Mouse (Mus musculus) midbrain, embryonic 12.5 days (tissue): ENCODE measurements around the gene Acss2. TPM values are rescaled to one million over a fixed set of nuclear protein-coding genes. Genes with fewer than 3 reads are reported as not detected.

Source experiments
- ATAC-seq: fragments of 200-750 bp; cut with Nextera tagmentation; 2 replicates; pipeline ENCODE4 v1.8.0; 2017; ENCODE audit warnings: low read depth, moderate TSS enrichment, moderate library complexity; ENCODE audit not compliant: low FRiP score
- H3K27ac ChIP-seq: fragments of 300-500 bp; sonication (generic); replicated peaks from 2 replicates; pipeline ENCODE4 v1.5.1; 2016; ENCODE audit warnings: mild to moderate bottlenecking
- H3K27me3 ChIP-seq: fragments of 300-500 bp; sonication (generic); 2 replicates; pipeline ENCODE4 v1.6.1; 2016; ENCODE audit warnings: mild to moderate bottlenecking
- H3K36me3 ChIP-seq: fragments of 300-500 bp; sonication (generic); 2 replicates; pipeline ENCODE4 v1.6.1; 2016
- H3K4me1 ChIP-seq: fragments of 300-500 bp; sonication (generic); 2 replicates; pipeline ENCODE4 v1.6.1; 2016
- H3K4me2 ChIP-seq: fragments of 300-500 bp; sonication (generic); replicated peaks from 2 replicates; pipeline ENCODE4 v1.6.1; 2016; ENCODE audit warnings: mild to moderate bottlenecking, moderate library complexity
- H3K4me3 ChIP-seq: fragments of 300-500 bp; sonication (generic); 2 replicates; pipeline ENCODE4 v1.5.1; 2016; ENCODE audit warnings: mild to moderate bottlenecking
- H3K9ac ChIP-seq: fragments of 300-500 bp; sonication (generic); replicated peaks from 2 replicates; pipeline ENCODE4 v1.6.1; 2016; ENCODE audit warnings: mild to moderate bottlenecking, moderate library complexity
- H3K9me3 ChIP-seq: fragments of 300-500 bp; sonication (generic); 2 replicates; pipeline ENCODE4 v1.6.1; 2016; ENCODE audit warnings: mild to moderate bottlenecking
- WGBS: fragments of 180-500 bp; shearing (Covaris S2); methylation state at CpG from one replicate; pipeline ENCODE4 v1.1.7; 2016; 5-methylcytosine and 5-hydroxymethylcytosine counted together
- polyA plus RNA-seq: library from polyadenylated mRNA; unstranded; fragments of >200 nt; fragmentation: Nextera tagmentation; extraction: Ambion mirVana; gene quantifications from 2 replicates; pipeline ENCODE4 v1.2.1, GENCODE M21; 2016

The Acss2 gene
- polyA plus RNA-seq, 1 experiment from 2014 or later = 25.9 TPM

DNA sequence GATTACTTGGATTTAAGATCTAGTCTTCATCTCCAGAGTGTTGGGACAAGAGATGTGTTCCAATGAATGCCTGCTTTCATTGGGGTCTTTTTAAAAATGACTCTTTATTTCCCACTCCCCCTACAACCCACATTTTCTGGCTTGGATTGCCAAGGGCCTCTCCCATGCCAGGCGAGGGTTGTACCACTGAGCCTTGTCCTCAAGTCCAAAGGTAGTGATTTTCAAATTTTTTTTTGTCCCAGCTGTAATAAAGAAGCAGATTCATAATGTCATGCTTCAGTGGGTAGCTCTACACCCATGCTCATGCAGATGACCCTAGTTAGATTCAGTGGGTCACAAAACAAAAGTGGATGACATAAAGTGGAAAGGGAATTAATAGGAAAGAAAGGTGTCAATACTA, 29.2 kb downstream of the Acss2 start:
- Histone ChIP-seq H3K27me3 (no peaks in the 10 kb centered on the region), H3K4me3 (no peak overlapping the region), H3K9me3 (no peaks in the 10 kb centered on the region), H3K4me1 (no peaks in the 10 kb centered on the region), H3K27ac (no peak overlapping the region), H3K4me2 (no peak overlapping the region), H3K36me3 (no peaks in the 10 kb centered on the region), H3K9ac (no peak overlapping the region)
- ATAC-seq = no peak
- 78% methylated on average over 1 of the region's 1 CpGs for WGBS

DNA sequence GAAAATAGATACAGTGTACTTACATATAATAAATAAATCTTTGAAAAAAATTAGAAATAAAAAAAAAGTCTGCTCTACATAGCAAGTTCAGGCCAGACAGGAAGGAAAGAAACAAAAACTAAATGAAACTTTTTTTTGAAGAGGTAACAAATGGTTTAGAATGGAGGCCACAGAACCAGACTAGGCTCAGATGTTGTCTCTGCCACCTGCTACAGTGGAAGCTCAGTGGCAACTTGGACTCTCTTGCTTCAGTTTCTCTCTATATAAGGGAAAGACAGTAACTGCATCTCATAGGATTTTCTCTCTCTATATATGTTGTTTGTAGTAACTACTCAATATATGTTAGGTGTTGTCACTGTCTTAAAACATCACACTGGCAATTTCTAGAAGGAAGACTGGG, 34.6 kb downstream of the Acss2 start:
- Histone ChIP-seq H3K4me3 (no peak overlapping the region), H3K4me1 (no peaks in the 10 kb centered on the region), H3K9me3 (no peaks in the 10 kb centered on the region), H3K4me2 (no peak overlapping the region), H3K36me3 (no peaks in the 10 kb centered on the region), H3K27ac (no peak overlapping the region), H3K27me3 (no peaks in the 10 kb centered on the region), H3K9ac (no peak overlapping the region)
- ATAC-seq = no peak

DNA sequence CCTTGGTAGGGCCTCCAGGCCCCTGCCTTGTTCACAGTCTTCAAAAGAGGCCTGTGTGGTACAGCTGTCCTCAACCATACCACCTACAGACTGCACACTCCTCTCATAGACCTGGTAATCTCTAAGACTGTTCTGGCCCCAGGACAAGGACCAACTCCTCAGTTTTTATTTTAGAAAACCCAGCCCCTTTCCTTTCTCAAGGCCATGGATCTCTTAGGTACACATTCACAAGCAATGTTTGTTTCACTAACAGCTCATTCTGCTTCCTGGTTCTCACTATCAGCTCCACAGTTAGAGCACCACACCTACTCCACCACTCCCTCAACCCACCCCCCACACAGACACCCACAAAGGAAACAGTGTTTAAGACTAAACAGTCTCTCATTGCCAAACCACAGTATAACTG, 35.2 kb downstream of the Acss2 start:
- Histone ChIP-seq H3K9ac (no peak overlapping the region), H3K27ac (no peak overlapping the region), H3K4me1 (no peaks in the 10 kb centered on the region), H3K4me3 (no peak overlapping the region), H3K9me3 (no peaks in the 10 kb centered on the region), H3K4me2 (no peak overlapping the region), H3K36me3 (no peaks in the 10 kb centered on the region), H3K27me3 (no peaks in the 10 kb centered on the region)
- ATAC-seq = no peak

DNA sequence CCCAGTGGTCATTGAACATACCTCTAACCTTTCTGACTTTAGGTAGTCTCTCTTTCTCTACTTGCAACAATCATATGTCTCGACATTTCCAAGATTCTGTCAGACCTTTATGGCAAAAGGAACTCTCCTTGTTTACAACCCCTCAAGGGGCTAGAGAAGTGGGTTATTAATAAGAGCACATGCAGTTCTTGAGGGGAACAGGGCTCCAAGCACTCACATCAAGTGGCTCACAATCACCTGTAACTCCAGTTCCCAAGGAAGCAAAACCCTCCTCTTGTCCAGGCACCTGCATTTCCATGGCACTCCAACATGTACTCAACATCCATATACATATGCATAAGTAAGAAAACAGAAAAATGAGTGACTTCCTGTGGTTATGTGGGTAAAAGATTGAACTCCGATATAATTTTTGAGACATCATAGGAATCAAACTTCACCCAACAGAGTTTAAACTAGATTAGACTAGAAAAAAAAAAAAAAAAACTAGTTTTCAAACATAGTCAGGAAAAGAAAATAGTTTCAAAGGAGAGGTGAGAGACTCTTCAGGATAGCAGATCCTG, 36.8 kb downstream of the Acss2 start:
- Histone ChIP-seq H3K4me3 (no peak overlapping the region), H3K4me1 (no peaks in the 10 kb centered on the region), H3K9me3 (no peaks in the 10 kb centered on the region), H3K9ac (no peak overlapping the region), H3K27me3 (no peaks in the 10 kb centered on the region), H3K4me2 (no peak overlapping the region), H3K27ac (no peak overlapping the region), H3K36me3 (0 out of 2 replicates have a peak, but pooled peaks cover 10% of the 10 kb centered on the region)
- 91% methylated on average over 2 of the region's 2 CpGs for WGBS
- ATAC-seq = no peak

DNA sequence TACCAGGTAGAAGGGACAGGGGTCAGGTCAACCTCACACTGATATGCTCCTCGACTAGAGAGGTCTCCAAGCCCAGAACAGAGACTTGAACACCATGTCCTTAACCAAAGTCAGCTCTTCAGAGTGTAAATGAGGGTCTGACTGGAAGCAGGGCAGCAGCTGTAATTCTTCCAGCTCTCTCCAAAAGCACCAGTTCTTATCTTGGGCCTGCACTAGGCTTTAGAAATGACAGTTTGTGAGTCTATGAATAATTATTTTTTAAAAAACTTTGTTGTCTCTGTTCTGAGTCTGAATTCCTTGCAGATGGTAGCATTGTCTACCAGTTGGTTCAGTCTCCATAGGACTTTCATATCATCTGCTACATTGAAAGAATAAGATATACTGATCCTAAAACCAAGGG, 44.5 kb downstream of the Acss2 start:
- Histone ChIP-seq H3K4me2 (no peak overlapping the region), H3K4me1 (no peaks in the 10 kb centered on the region), H3K36me3 (0 out of 2 replicates have a peak, but pooled peaks cover 16% of the 10 kb centered on the region), H3K4me3 (no peak overlapping the region), H3K9me3 (no peaks in the 10 kb centered on the region), H3K9ac (no peak overlapping the region), H3K27ac (no peak overlapping the region), H3K27me3 (no peaks in the 10 kb centered on the region)
- 74% methylated on average over 1 of the region's 1 CpGs for WGBS
- ATAC-seq = no peak

GRCm38 (mm10) chr2:155562934-155563333, 45.2 kb downstream of the Acss2 start:
- H3K27me3 ChIP-seq = no peaks in the 10 kb centered on the region
- H3K4me2 ChIP-seq = no peak overlapping the region
- H3K36me3 ChIP-seq = 0 out of 2 replicates have a peak, but pooled peaks cover 16% of the 10 kb centered on the region
- no peak overlapping the region for H3K4me3 ChIP-seq
- no peaks in the 10 kb centered on the region for H3K9me3 ChIP-seq
- H3K4me1 ChIP-seq = no peaks in the 10 kb centered on the region
- WGBS = 85% methylated on average over 4 of the region's 4 CpGs
- no peak for ATAC-seq
- H3K9ac ChIP-seq = no peak overlapping the region
- no peak overlapping the region for H3K27ac ChIP-seq

DNA sequence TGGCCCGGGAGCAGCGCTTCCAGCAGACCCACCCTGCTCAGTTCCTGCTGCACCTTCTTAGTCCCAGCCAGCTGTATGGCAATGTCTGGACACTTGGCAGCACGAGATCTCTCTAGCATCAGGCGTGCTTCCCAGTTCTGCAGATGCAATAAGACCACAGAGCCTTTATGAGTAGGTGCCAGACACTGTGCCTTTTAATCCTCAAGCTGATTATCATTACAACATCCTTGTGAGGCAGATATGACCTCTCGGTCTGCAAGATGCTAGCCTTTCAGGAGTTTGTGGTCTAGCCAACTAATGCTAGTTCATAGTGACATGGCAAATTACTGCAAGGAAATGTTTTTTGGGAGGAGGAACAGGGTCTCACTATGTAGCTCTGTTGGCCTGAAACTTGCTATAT, 50.0 kb downstream of the Acss2 start:
- Histone ChIP-seq H3K4me2 (no peak overlapping the region), H3K36me3 (no peaks in the 10 kb centered on the region), H3K9ac (no peak overlapping the region), H3K4me3 (no peak overlapping the region), H3K9me3 (no peaks in the 10 kb centered on the region), H3K27me3 (no peaks in the 10 kb centered on the region), H3K27ac (no peak overlapping the region), H3K4me1 (peaks cover 11% of the 10 kb centered on the region; the same call in 1 of the 2 replicates)
- 92% methylated on average over 5 of the region's 5 CpGs for WGBS
- no peak for ATAC-seq

DNA sequence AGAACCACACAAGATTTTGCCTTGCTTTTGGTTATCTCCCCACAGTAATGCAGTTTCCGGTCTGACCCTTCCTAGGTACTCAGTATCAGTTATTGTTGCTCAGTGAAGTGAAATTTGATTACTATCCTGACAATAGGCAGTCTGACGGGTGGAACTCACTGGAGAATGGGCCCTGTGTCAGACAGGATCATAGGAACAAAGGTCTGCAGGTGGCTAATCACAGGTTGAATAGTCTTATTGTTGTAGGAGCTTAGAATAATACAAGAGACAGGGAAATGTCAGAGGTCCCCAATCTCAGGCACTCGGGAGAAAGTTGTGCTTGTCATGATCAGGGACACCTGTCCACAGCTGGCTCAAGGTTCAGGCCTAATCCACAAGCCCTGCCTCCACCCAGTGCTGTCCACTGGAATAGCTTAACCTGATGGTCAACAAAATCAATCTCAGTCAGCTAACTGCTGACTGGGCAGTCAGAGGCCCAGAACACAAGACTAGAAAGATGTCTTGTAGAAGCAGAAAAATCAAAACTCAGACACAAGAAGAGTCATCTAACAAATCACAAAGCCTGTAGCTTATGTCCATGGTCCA, 51.6 kb downstream of the Acss2 start:
- Histone ChIP-seq H3K4me2 (no peak overlapping the region), H3K9me3 (no peaks in the 10 kb centered on the region), H3K4me3 (no peak overlapping the region), H3K27ac (no peak overlapping the region), H3K27me3 (no peaks in the 10 kb centered on the region), H3K9ac (no peak overlapping the region), H3K4me1 (peaks cover 11% of the 10 kb centered on the region; the same call in 1 of the 2 replicates), H3K36me3 (no peaks in the 10 kb centered on the region)
- 13% methylated on average over 3 of the region's 3 CpGs for WGBS
- ATAC-seq = no peak

- no peak for ATAC-seq
- Histone ChIP-seq H3K4me2 (no peak overlapping the region), H3K27ac (no peak overlapping the region), H3K9ac (no peak overlapping the region), H3K27me3 (no peaks in the 10 kb centered on the region), H3K9me3 (no peaks in the 10 kb centered on the region), H3K4me3 (no peak overlapping the region), H3K4me1 (peaks cover 11% of the 10 kb centered on the region; the same call in 1 of the 2 replicates), H3K36me3 (no peaks in the 10 kb centered on the region)
- 96% methylated on average over 9 of the region's 9 CpGs for WGBS
Observed at GRCm38 (mm10) chr2:155573001-155573400, 55.3 kb downstream of the Acss2 start.

DNA sequence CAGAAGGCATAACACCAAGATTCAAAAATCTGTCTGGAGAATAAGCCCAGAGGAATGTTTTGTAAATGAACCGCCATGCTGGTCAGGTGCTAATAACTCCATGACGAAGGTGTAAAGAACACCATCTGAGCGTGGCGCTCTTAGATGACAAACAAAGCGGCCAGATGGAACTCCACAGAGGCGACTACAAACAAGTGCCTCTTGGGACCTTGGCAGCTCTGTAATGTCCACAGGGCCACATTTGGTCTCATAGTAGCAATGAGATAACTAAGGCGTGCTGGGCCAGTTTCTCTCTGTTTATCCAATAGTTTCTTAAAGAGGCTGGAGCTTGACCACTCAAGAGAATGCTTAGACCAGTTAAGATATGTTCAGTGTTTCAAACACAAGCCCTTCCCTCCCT, 56.2 kb downstream of the Acss2 start:
- Histone ChIP-seq H3K9ac (no peak overlapping the region), H3K27ac (no peak overlapping the region), H3K36me3 (no peaks in the 10 kb centered on the region), H3K4me1 (peaks cover 11% of the 10 kb centered on the region; the same call in 1 of the 2 replicates), H3K4me3 (no peak overlapping the region), H3K9me3 (no peaks in the 10 kb centered on the region), H3K4me2 (no peak overlapping the region), H3K27me3 (no peaks in the 10 kb centered on the region)
- WGBS = 92% methylated on average over 7 of the region's 7 CpGs
- no peak for ATAC-seq

GRCm38 (mm10) chr2:155574700-155575099, 57.0 kb downstream of the Acss2 start:
- Histone ChIP-seq H3K27ac (no peak overlapping the region), H3K9ac (no peak overlapping the region), H3K36me3 (no peaks in the 10 kb centered on the region), H3K9me3 (no peaks in the 10 kb centered on the region), H3K27me3 (no peaks in the 10 kb centered on the region), H3K4me3 (no peak overlapping the region), H3K4me1 (peaks cover 5% of the 10 kb centered on the region; the same call in 1 of the 2 replicates), H3K4me2 (no peak overlapping the region)
- ATAC-seq = no peak
- WGBS = 93% methylated on average over 4 of the region's 4 CpGs

DNA sequence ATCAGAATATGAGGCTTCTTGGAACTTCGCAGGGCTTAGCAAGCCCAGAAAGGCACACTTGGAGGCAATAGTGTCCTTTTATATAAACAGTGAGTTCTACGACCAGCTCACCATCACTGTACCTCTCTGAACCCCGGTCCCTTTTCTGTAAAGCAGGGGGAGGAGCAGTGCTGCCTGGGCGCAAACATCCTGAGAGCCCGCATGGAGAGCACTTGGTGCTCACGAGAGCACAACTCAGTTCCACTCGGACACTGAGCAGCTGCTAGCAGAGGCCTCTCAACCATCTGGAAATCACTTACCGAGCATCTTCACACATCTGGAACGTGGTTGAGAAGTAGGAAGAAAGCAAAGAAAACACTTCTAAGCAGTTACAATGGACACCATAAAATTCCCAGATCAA, 58.9 kb downstream of the Acss2 start:
- Histone ChIP-seq H3K9ac (no peak overlapping the region), H3K4me2 (no peak overlapping the region), H3K4me1 (no peaks in the 10 kb centered on the region), H3K27ac (no peak overlapping the region), H3K27me3 (no peaks in the 10 kb centered on the region), H3K36me3 (no peaks in the 10 kb centered on the region), H3K9me3 (no peaks in the 10 kb centered on the region), H3K4me3 (no peak overlapping the region)
- ATAC-seq = no peak
- WGBS = 87% methylated on average over 9 of the region's 9 CpGs

- ATAC-seq = no peak
- no peak overlapping the region for H3K4me3 ChIP-seq
- H3K36me3 ChIP-seq = no peaks in the 10 kb centered on the region
- H3K27ac ChIP-seq = no peak overlapping the region
- H3K4me2 ChIP-seq = no peak overlapping the region
- no peak overlapping the region for H3K9ac ChIP-seq
- no peaks in the 10 kb centered on the region for H3K9me3 ChIP-seq
- no peaks in the 10 kb centered on the region for H3K4me1 ChIP-seq
- H3K27me3 ChIP-seq = no peaks in the 10 kb centered on the region
- 90% methylated on average over 3 of the region's 3 CpGs for WGBS
Observed at GRCm38 (mm10) chr2:155580331-155580730, 62.6 kb downstream of the Acss2 start.
